Mouse (Mus musculus): Measurements from ENCODE around the gene Bsdc1. TPM values are rescaled to one million over a fixed set of nuclear protein-coding genes. Genes with fewer than 3 reads are reported as not detected.
A peak's percentile ranks its signal among the peaks of the same experiment; 100 is the strongest.

Gene Bsdc1
- polyA plus RNA-seq (2015; fragmentation: Nextera tagmentation; extraction: Ambion mirVana) = 16.7 and 17.9 TPM in 2 replicates

GRCm38 (mm10) chr4:129461183-129461960 lies at the start of gene Bsdc1:
Bsdc1 (plus strand) TSS chr4:129461581.
- Histone ChIP-seq H3K4me1 (replicated peaks; ENCODE audit: control insufficient read depth, insufficient read depth) (peaks cover 3% of the 10 kb centered on the region; the same call in 1 of the 2 replicates), H3K4me3 (ENCODE audit: low read depth, low read length) (peak within 1 kb of the TSS; percentile 93), H3K27me3 (ENCODE audit: control insufficient read depth, insufficient read depth, low read length) (no peaks in the 10 kb centered on the region), H3K9me3 (ENCODE audit: control insufficient read depth, low read length) (no peaks in the 10 kb centered on the region), H3K36me3 (ENCODE audit: control insufficient read depth, insufficient read depth, low read length) (peaks cover 10% of the 10 kb centered on the region; the same call in 1 of the 2 replicates), H3K27ac (replicated peaks) (peak within 1 kb of the TSS; percentile 87), H3K4me2 (replicated peaks; ENCODE audit: low read depth) (peak within 1 kb of the TSS; percentile 70), H3K9ac (ENCODE audit: low read length) (peak within 1 kb of the TSS; percentile 88)
- WGBS = under 1% methylated on average over 46 of the region's 46 CpGs
- peak; percentile 90 for TF ChIP-seq EP300 (optimal IDR thresholded peaks at IDR 0.05)
- TF ChIP-seq CTCF (IDR thresholded peaks at IDR 0.05; ENCODE audit: low read depth) = no peak; the same call in 1 of the 2 replicates
- ATAC-seq (ENCODE audit: low FRiP score, low TSS enrichment) = peak; percentile 98
- peak; percentile 100 for DNase-seq (ENCODE audit: low spot score)

- Histone ChIP-seq H3K9me3 (ENCODE audit: control insufficient read depth, low read length) (no peaks in the 10 kb centered on the region), H3K36me3 (ENCODE audit: control insufficient read depth, insufficient read depth, low read length) (no peaks in the 10 kb centered on the region), H3K4me1 (replicated peaks; ENCODE audit: control insufficient read depth, insufficient read depth) (no peaks in the 10 kb centered on the region), H3K27ac (replicated peaks) (no peak overlapping the region), H3K4me2 (replicated peaks; ENCODE audit: low read depth) (no peak overlapping the region), H3K27me3 (ENCODE audit: control insufficient read depth, insufficient read depth, low read length) (no peaks in the 10 kb centered on the region), H3K4me3 (ENCODE audit: low read depth, low read length) (no peak overlapping the region), H3K9ac (ENCODE audit: low read length) (no peak overlapping the region)
- TF ChIP-seq CTCF (IDR thresholded peaks at IDR 0.05; ENCODE audit: low read depth) = peak; percentile 51
- no peak for TF ChIP-seq EP300 (optimal IDR thresholded peaks at IDR 0.05)
- ATAC-seq (ENCODE audit: low FRiP score, low TSS enrichment) (no peak), DNase-seq (ENCODE audit: low spot score) (no peak)
- 92% methylated on average over 5 of the region's 5 CpGs for WGBS
These were observed 45.5 kb upstream of the Bsdc1 start for GRCm38 (mm10) chr4:129415892-129416291.

GRCm38 (mm10) chr4:129416478-129416877 lies 44.9 kb upstream of the Bsdc1 start:
- H3K36me3 ChIP-seq (ENCODE audit: control insufficient read depth, insufficient read depth, low read length) = no peaks in the 10 kb centered on the region
- TF ChIP-seq EP300 (optimal IDR thresholded peaks at IDR 0.05) (no peak), CTCF (IDR thresholded peaks at IDR 0.05; ENCODE audit: low read depth) (no peak)
- no peak for ATAC-seq (ENCODE audit: low FRiP score, low TSS enrichment)
- no peak for DNase-seq (ENCODE audit: low spot score)
- no peaks in the 10 kb centered on the region for H3K27me3 ChIP-seq (ENCODE audit: control insufficient read depth, insufficient read depth, low read length)
- H3K27ac ChIP-seq (replicated peaks) = no peak overlapping the region
- H3K9ac ChIP-seq (ENCODE audit: low read length) = no peak overlapping the region
- 41% methylated on average over 5 of the region's 5 CpGs for WGBS
- H3K4me1 ChIP-seq (replicated peaks; ENCODE audit: control insufficient read depth, insufficient read depth) = no peaks in the 10 kb centered on the region
- H3K9me3 ChIP-seq (ENCODE audit: control insufficient read depth, low read length) = no peaks in the 10 kb centered on the region
- no peak overlapping the region for H3K4me3 ChIP-seq (ENCODE audit: low read depth, low read length)
- no peak overlapping the region for H3K4me2 ChIP-seq (replicated peaks; ENCODE audit: low read depth)

- DNase-seq (ENCODE audit: low spot score) (no peak), ATAC-seq (ENCODE audit: low FRiP score, low TSS enrichment) (no peak)
- no peak overlapping the region for H3K9ac ChIP-seq (ENCODE audit: low read length)
- no peak overlapping the region for H3K4me2 ChIP-seq (replicated peaks; ENCODE audit: low read depth)
- TF ChIP-seq CTCF (IDR thresholded peaks at IDR 0.05; ENCODE audit: low read depth) = peak; percentile 35
- TF ChIP-seq EP300 (optimal IDR thresholded peaks at IDR 0.05) = no peak
- H3K27ac ChIP-seq (replicated peaks) = no peak overlapping the region
- 69% methylated on average over 5 of the region's 5 CpGs for WGBS
- no peaks in the 10 kb centered on the region for H3K9me3 ChIP-seq (ENCODE audit: control insufficient read depth, low read length)
- no peak overlapping the region for H3K4me3 ChIP-seq (ENCODE audit: low read depth, low read length)
- no peaks in the 10 kb centered on the region for H3K36me3 ChIP-seq (ENCODE audit: control insufficient read depth, insufficient read depth, low read length)
- H3K27me3 ChIP-seq (ENCODE audit: control insufficient read depth, insufficient read depth, low read length) = no peaks in the 10 kb centered on the region
- no peaks in the 10 kb centered on the region for H3K4me1 ChIP-seq (replicated peaks; ENCODE audit: control insufficient read depth, insufficient read depth)
These were observed 43.1 kb upstream of the Bsdc1 start for GRCm38 (mm10) chr4:129418321-129418720.

GRCm38 (mm10) chr4:129440340-129441063 lies 20.9 kb upstream of the Bsdc1 start, which contains the start of gene Zbtb8b:
Zbtb8b (minus strand) TSS chr4:129440853.
- 4% methylated on average over 33 of the region's 33 CpGs for WGBS
- H3K4me1 ChIP-seq (replicated peaks; ENCODE audit: control insufficient read depth, insufficient read depth) = no peaks in the 10 kb centered on the region
- H3K36me3 ChIP-seq (ENCODE audit: control insufficient read depth, insufficient read depth, low read length) = no peaks in the 10 kb centered on the region
- peak; percentile 83 for ATAC-seq (ENCODE audit: low FRiP score, low TSS enrichment)
- peak; percentile 75 for DNase-seq (ENCODE audit: low spot score)
- no peak for TF ChIP-seq CTCF (IDR thresholded peaks at IDR 0.05; ENCODE audit: low read depth)
- no peak for TF ChIP-seq EP300 (optimal IDR thresholded peaks at IDR 0.05)
- H3K27me3 ChIP-seq (ENCODE audit: control insufficient read depth, insufficient read depth, low read length) = no peaks in the 10 kb centered on the region
- peak within 1 kb of the TSS; percentile 47 for H3K9ac ChIP-seq (ENCODE audit: low read length)
- H3K9me3 ChIP-seq (ENCODE audit: control insufficient read depth, low read length) = no peaks in the 10 kb centered on the region
- H3K27ac ChIP-seq (replicated peaks) = no peak within 1 kb of the TSS
- peak within 1 kb of the TSS; percentile 36 for H3K4me3 ChIP-seq (ENCODE audit: low read depth, low read length)
- H3K4me2 ChIP-seq (replicated peaks; ENCODE audit: low read depth) = peak within 1 kb of the TSS; percentile 61
